Mouse (Mus musculus): ENCODE measurements around the gene P2ry13.

DNA sequence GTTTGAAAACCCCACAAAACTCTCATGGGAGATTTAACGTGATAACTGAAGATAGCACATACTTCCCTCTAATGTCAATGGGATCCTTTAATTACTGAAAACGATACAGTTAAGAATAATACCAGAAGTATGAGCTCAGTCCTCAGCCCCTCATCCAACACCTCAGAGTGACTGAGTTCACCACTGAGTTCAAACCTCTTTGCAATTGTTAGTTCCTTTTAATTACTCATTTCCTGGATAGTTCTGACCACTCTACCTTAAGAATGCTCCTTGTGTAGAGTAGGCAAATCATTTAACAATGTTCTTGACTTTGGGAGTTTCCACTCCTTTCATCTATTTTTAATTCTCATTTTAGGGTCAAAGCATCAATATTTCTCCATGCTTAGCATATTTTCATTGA, 8.6 kb upstream of the P2ry13 start:
- no peak for TF ChIP-seq CTCF (IDR thresholded peaks at IDR 0.05; ENCODE audit: low read depth)
- TF ChIP-seq EP300 (IDR thresholded peaks at IDR 0.05; ENCODE audit: low read depth): no peak

Data from heart, postnatal 0 days (tissue).